Mouse (Mus musculus) E14TG2a.4 (cell line): ENCODE data around the gene Thg1l.

Experiments
- CTCF ChIP-seq: conservative IDR thresholded peaks from 2 replicates; pipeline ENCODE4 v1.5.1; 2014; ENCODE audit warnings: low read length
- NANOG ChIP-seq: IDR thresholded peaks from 2 replicates; pipeline ENCODE4 v1.6.1; 2014; ENCODE audit warnings: borderline replicate concordance, low read length, mixed read lengths

- no peak for TF ChIP-seq CTCF
- no peak for TF ChIP-seq NANOG
Measured at GRCm38 (mm10) chr11:45929541-45929940, 25.8 kb downstream of the Thg1l start.
